Mouse (Mus musculus) left cerebral cortex, adult 18-20 months (tissue): ENCODE results near the gene Padi3. TPM values are rescaled to one million over a fixed set of nuclear protein-coding genes. Genes with fewer than 3 reads are reported as not detected.

ENCODE experiments used
- DNase-seq, 2 experiments: peaks; one replicate each; pipeline ENCODE4 v3.0.0; 2021 to 2022; ENCODE audit warnings: low spot score in 2 of 2, mixed read lengths in 1 of 2
- long read RNA-seq, 2 experiments: library from polyadenylated mRNA; stranded (forward); transcript quantifications; one replicate each; pipeline ENCODE4 v2.0.0; 2021
- total RNA-seq, 2 experiments: library from RNA; stranded (reverse); gene quantifications; 2 replicates each; pipeline ENCODE4 v1.2.3; 2021

The Padi3 gene
- not detected for total RNA-seq
- long read RNA-seq, experiment 1 = 0 reads
- long read RNA-seq, experiment 2 = 0 reads

GRCm38 (mm10) chr4:140810458-140811260 is at the start of gene Padi3:
TSS of gene Padi3 (minus strand) at chr4:140810648.
- DNase-seq = no peak

GRCm38 (mm10) chr4:140859291-140859690 is 48.8 kb upstream of the Padi3 start:
- DNase-seq = no peak

GRCm38 (mm10) chr4:140857813-140858212 is 47.4 kb upstream of the Padi3 start:
- no peak for DNase-seq

GRCm38 (mm10) chr4:140857041-140857440 is 46.6 kb upstream of the Padi3 start:
- no peak for DNase-seq

- DNase-seq = no peak
These were observed 44.7 kb upstream of the Padi3 start for GRCm38 (mm10) chr4:140855151-140855550.

- DNase-seq = no peak
These were observed 44.0 kb upstream of the Padi3 start for GRCm38 (mm10) chr4:140854455-140854864.

- no peak for DNase-seq
These were observed 43.2 kb upstream of the Padi3 start for GRCm38 (mm10) chr4:140853626-140854025.

- no peak for DNase-seq
These were observed 38.9 kb upstream of the Padi3 start for GRCm38 (mm10) chr4:140849310-140849709.

GRCm38 (mm10) chr4:140845666-140846065 is 35.2 kb upstream of the Padi3 start, which contains the start of gene Padi1:
TSS of gene Padi1 (minus strand) at chr4:140845778.
- DNase-seq = no peak

- DNase-seq = no peak
These were observed 34.5 kb upstream of the Padi3 start for GRCm38 (mm10) chr4:140844991-140845390.

- no peak for DNase-seq
These were observed 33.3 kb upstream of the Padi3 start for GRCm38 (mm10) chr4:140843670-140844280.

GRCm38 (mm10) chr4:140842909-140843308 is 32.5 kb upstream of the Padi3 start:
- DNase-seq = no peak

- no peak for DNase-seq
These were observed 27.4 kb upstream of the Padi3 start for GRCm38 (mm10) chr4:140837879-140838278.

GRCm38 (mm10) chr4:140836208-140836866 is 25.9 kb upstream of the Padi3 start:
- no peak for DNase-seq

GRCm38 (mm10) chr4:140835682-140836081 is 25.2 kb upstream of the Padi3 start:
- no peak for DNase-seq

GRCm38 (mm10) chr4:140834327-140834934 is 24.0 kb upstream of the Padi3 start:
- DNase-seq = no peak

- DNase-seq = no peak
These were observed 22.4 kb upstream of the Padi3 start for GRCm38 (mm10) chr4:140832821-140833220.

- DNase-seq = no peak
These were observed 21.4 kb upstream of the Padi3 start for GRCm38 (mm10) chr4:140831808-140832207.

- no peak for DNase-seq
These were observed 16.8 kb upstream of the Padi3 start for GRCm38 (mm10) chr4:140827237-140827636.

- no peak for DNase-seq
These were observed 15.5 kb upstream of the Padi3 start for GRCm38 (mm10) chr4:140825942-140826341.

- DNase-seq = peak; percentile 48 to 64
These were observed 11.5 kb upstream of the Padi3 start for GRCm38 (mm10) chr4:140821988-140822387.

- DNase-seq = no peak
These were observed 7.0 kb upstream of the Padi3 start for GRCm38 (mm10) chr4:140817413-140817812.
